Mouse (Mus musculus): ENCODE data around the gene Agbl4. TPM values are rescaled to one million over a fixed set of nuclear protein-coding genes. Genes with fewer than 3 reads are reported as not detected.
"Not testable (repeated sequence)": the region's sequence is repeated elsewhere in the genome, so short reads cannot be mapped to it uniquely, and the experiment has no call there.

The Agbl4 gene
- polyA plus RNA-seq, 1 experiment from 2014 or later: 0.47 TPM

DNA sequence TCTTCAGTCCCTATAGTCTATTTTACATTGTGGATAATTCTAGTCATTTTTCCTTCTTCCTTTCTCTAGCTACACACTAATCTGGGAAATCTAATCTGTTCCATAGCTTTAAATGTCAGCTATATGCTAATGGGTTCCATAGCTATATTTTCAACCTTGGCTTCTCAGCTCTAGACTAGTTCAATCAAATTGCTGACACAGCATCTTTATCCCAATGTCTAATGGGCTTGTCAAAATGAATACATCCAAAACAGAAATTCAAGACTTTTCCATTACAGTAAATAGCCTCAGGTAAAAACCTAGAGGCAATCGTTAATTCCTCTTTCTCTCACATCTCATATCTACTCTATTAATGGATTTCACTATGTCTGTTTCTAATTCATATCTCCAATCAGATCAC lies 750.3 kb downstream of the Agbl4 start:
- no peaks in the 10 kb centered on the region for H3K27me3 ChIP-seq (ENCODE audit: control insufficient read depth, insufficient read depth, low read length)
- no peak for ATAC-seq (ENCODE audit: insufficient number of reproducible peaks, low FRiP score, low TSS enrichment, low read depth)
- no peaks in the 10 kb centered on the region for H3K4me1 ChIP-seq (ENCODE audit: control insufficient read depth, insufficient read depth, low read length)
- no peak overlapping the region for H3K9ac ChIP-seq (ENCODE audit: low read length)
- DNase-seq (ENCODE audit: low spot score): no peak
- no peaks in the 10 kb centered on the region for H3K9me3 ChIP-seq (ENCODE audit: control insufficient read depth, low read length)
- no peak overlapping the region for H3K4me2 ChIP-seq (ENCODE audit: low read depth, severe bottlenecking)
- H3K4me3 ChIP-seq (ENCODE audit: low read depth, low read length): no peak overlapping the region
- no peaks in the 10 kb centered on the region for H3K36me3 ChIP-seq (ENCODE audit: control insufficient read depth, insufficient read depth, low read length)
- H3K27ac ChIP-seq (replicated peaks; ENCODE audit: low read depth, low read length): no peak overlapping the region
- 80% methylated on average over 1 of the region's 1 CpGs for WGBS

GRCm38 (mm10) chr4:111155859-111156258 lies 758.4 kb downstream of the Agbl4 start:
- Histone ChIP-seq H3K4me1 (ENCODE audit: control insufficient read depth, insufficient read depth, low read length) (no peaks in the 10 kb centered on the region), H3K27me3 (ENCODE audit: control insufficient read depth, insufficient read depth, low read length) (no peaks in the 10 kb centered on the region), H3K9ac (ENCODE audit: low read length) (no peak overlapping the region), H3K27ac (replicated peaks; ENCODE audit: low read depth, low read length) (no peak overlapping the region), H3K4me2 (ENCODE audit: low read depth, severe bottlenecking) (no peak overlapping the region), H3K4me3 (ENCODE audit: low read depth, low read length) (no peak overlapping the region), H3K36me3 (ENCODE audit: control insufficient read depth, insufficient read depth, low read length) (no peaks in the 10 kb centered on the region), H3K9me3 (ENCODE audit: control insufficient read depth, low read length) (no peaks in the 10 kb centered on the region)
- 67% methylated on average over 1 of the region's 1 CpGs for WGBS
- no peak for ATAC-seq (ENCODE audit: insufficient number of reproducible peaks, low FRiP score, low TSS enrichment, low read depth)
- no peak for DNase-seq (ENCODE audit: low spot score)

DNA sequence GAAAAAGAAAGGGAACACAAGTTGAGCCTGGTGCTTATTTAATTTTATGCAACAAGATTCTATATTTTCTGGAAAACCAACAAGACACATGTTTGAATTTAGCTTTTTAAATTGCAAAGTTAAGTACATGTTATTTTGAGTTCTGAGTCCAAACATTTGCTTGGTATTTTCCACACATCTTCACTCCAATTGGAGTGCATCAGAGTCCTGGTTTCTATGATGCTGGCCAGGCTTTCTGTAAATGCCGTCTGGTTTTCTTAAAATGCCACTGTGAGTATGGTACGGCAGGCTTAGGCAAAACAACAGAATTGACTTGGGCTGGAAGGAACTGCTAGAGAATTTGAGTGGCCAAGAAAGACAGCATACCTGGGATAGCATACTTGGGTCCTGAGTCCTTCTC lies 784.0 kb downstream of the Agbl4 start:
- no peak for ATAC-seq (ENCODE audit: insufficient number of reproducible peaks, low FRiP score, low TSS enrichment, low read depth)
- Histone ChIP-seq H3K27me3 (ENCODE audit: control insufficient read depth, insufficient read depth, low read length) (no peaks in the 10 kb centered on the region), H3K9me3 (ENCODE audit: control insufficient read depth, low read length) (no peaks in the 10 kb centered on the region), H3K4me3 (ENCODE audit: low read depth, low read length) (no peak overlapping the region), H3K9ac (ENCODE audit: low read length) (no peak overlapping the region), H3K4me1 (ENCODE audit: control insufficient read depth, insufficient read depth, low read length) (no peaks in the 10 kb centered on the region), H3K4me2 (ENCODE audit: low read depth, severe bottlenecking) (no peak overlapping the region), H3K27ac (replicated peaks; ENCODE audit: low read depth, low read length) (no peak overlapping the region), H3K36me3 (ENCODE audit: control insufficient read depth, insufficient read depth, low read length) (no peaks in the 10 kb centered on the region)
- 85% methylated on average over 2 of the region's 2 CpGs for WGBS
- no peak for DNase-seq (ENCODE audit: low spot score)

DNA sequence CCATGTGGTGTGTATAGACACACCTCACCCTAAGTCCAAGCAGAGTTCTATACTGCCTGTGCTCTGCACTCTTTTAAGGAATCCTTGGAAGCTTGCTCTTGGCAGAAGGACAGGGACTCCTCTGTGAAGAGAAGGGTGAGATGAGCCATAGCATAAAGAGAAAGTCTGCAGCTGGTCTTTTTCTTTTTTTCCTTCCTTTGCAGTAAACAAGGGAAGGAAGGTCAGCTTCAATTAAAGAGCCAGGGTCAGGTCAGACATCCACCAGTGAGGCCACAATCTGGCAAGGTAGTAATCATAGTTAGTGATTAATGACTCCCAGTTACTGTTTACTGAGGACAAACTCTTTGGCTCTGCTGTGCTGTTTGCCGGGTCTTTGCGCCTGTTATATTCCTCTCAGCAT lies 802.6 kb downstream of the Agbl4 start:
- Histone ChIP-seq H3K4me2 (ENCODE audit: low read depth, severe bottlenecking) (no peak overlapping the region), H3K4me3 (ENCODE audit: low read depth, low read length) (no peak overlapping the region), H3K4me1 (ENCODE audit: control insufficient read depth, insufficient read depth, low read length) (no peaks in the 10 kb centered on the region), H3K9me3 (ENCODE audit: control insufficient read depth, low read length) (no peaks in the 10 kb centered on the region), H3K9ac (ENCODE audit: low read length) (no peak overlapping the region), H3K27ac (replicated peaks; ENCODE audit: low read depth, low read length) (no peak overlapping the region), H3K36me3 (ENCODE audit: control insufficient read depth, insufficient read depth, low read length) (no peaks in the 10 kb centered on the region), H3K27me3 (ENCODE audit: control insufficient read depth, insufficient read depth, low read length) (no peaks in the 10 kb centered on the region)
- no peak for DNase-seq (ENCODE audit: low spot score)
- WGBS: 39% methylated on average over 2 of the region's 2 CpGs
- ATAC-seq (ENCODE audit: insufficient number of reproducible peaks, low FRiP score, low TSS enrichment, low read depth): no peak

- H3K27me3 ChIP-seq (ENCODE audit: control insufficient read depth, insufficient read depth, low read length): no peaks in the 10 kb centered on the region
Measured at GRCm38 (mm10) chr4:111215191-111215762, 817.8 kb downstream of the Agbl4 start.

GRCm38 (mm10) chr4:111219030-111219429 lies 821.6 kb downstream of the Agbl4 start:
- not testable (repeated sequence) for H3K4me1 ChIP-seq (ENCODE audit: control insufficient read depth, insufficient read depth, low read length); H3K4me2 ChIP-seq (ENCODE audit: low read depth, severe bottlenecking); H3K4me3 ChIP-seq (ENCODE audit: low read depth, low read length); ATAC-seq (ENCODE audit: insufficient number of reproducible peaks, low FRiP score, low TSS enrichment, low read depth); H3K9ac ChIP-seq (ENCODE audit: low read length); H3K27me3 ChIP-seq (ENCODE audit: control insufficient read depth, insufficient read depth, low read length); H3K27ac ChIP-seq (replicated peaks; ENCODE audit: low read depth, low read length); DNase-seq (ENCODE audit: low spot score); H3K9me3 ChIP-seq (ENCODE audit: control insufficient read depth, low read length); H3K36me3 ChIP-seq (ENCODE audit: control insufficient read depth, insufficient read depth, low read length)
- no CpG with 5 or more reads among the region's 1 CpGs for WGBS

More at GRCm38 (mm10) chr4:111215191-111215762, 817.8 kb downstream of the Agbl4 start:
- H3K9me3 ChIP-seq (ENCODE audit: control insufficient read depth, low read length): no peaks in the 10 kb centered on the region
- H3K9ac ChIP-seq (ENCODE audit: low read length): no peak overlapping the region
- no peak overlapping the region for H3K4me3 ChIP-seq (ENCODE audit: low read depth, low read length)
- WGBS: 69% methylated on average over 3 of the region's 3 CpGs
- H3K27ac ChIP-seq (replicated peaks; ENCODE audit: low read depth, low read length): no peak overlapping the region
- no peaks in the 10 kb centered on the region for H3K4me1 ChIP-seq (ENCODE audit: control insufficient read depth, insufficient read depth, low read length)
- DNase-seq (ENCODE audit: low spot score) (no peak), ATAC-seq (ENCODE audit: insufficient number of reproducible peaks, low FRiP score, low TSS enrichment, low read depth) (no peak)
- H3K4me2 ChIP-seq (ENCODE audit: low read depth, severe bottlenecking): no peak overlapping the region
- H3K36me3 ChIP-seq (ENCODE audit: control insufficient read depth, insufficient read depth, low read length): no peaks in the 10 kb centered on the region

DNA sequence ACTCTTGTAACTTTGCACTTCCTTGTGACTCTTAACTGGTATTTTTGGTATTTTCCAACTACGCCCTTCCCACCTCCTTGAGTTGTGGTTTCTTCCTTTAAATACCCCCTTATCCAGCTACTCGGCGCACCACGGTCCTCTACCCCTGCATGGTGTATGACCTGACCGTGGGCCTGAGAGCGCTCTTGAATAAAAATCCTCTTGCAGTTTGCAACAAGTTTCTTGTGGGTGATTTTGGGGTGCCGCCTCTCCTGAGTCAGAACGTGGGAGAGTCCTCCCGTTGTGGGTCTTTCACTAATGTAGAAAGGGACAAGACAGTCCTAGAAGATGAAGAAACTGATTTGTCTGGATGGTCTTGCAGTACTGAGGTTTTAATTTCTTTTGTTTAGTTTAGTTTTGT lies 822.1 kb downstream of the Agbl4 start:
- not testable (repeated sequence) for H3K4me1 ChIP-seq (ENCODE audit: control insufficient read depth, insufficient read depth, low read length); H3K36me3 ChIP-seq (ENCODE audit: control insufficient read depth, insufficient read depth, low read length); H3K9me3 ChIP-seq (ENCODE audit: control insufficient read depth, low read length); H3K9ac ChIP-seq (ENCODE audit: low read length); H3K4me2 ChIP-seq (ENCODE audit: low read depth, severe bottlenecking); H3K27ac ChIP-seq (replicated peaks; ENCODE audit: low read depth, low read length); DNase-seq (ENCODE audit: low spot score); ATAC-seq (ENCODE audit: insufficient number of reproducible peaks, low FRiP score, low TSS enrichment, low read depth); H3K4me3 ChIP-seq (ENCODE audit: low read depth, low read length); H3K27me3 ChIP-seq (ENCODE audit: control insufficient read depth, insufficient read depth, low read length)
- 96% methylated on average over 9 of the region's 9 CpGs for WGBS

- 84% methylated on average over 1 of the region's 1 CpGs for WGBS
- Histone ChIP-seq H3K9me3 (ENCODE audit: control insufficient read depth, low read length) (no peaks in the 10 kb centered on the region), H3K4me3 (ENCODE audit: low read depth, low read length) (no peak overlapping the region), H3K9ac (ENCODE audit: low read length) (no peak overlapping the region), H3K4me1 (ENCODE audit: control insufficient read depth, insufficient read depth, low read length) (no peaks in the 10 kb centered on the region), H3K27ac (replicated peaks; ENCODE audit: low read depth, low read length) (no peak overlapping the region), H3K4me2 (ENCODE audit: low read depth, severe bottlenecking) (no peak overlapping the region), H3K36me3 (ENCODE audit: control insufficient read depth, insufficient read depth, low read length) (no peaks in the 10 kb centered on the region), H3K27me3 (ENCODE audit: control insufficient read depth, insufficient read depth, low read length) (no peaks in the 10 kb centered on the region)
- DNase-seq (ENCODE audit: low spot score): no peak
- no peak for ATAC-seq (ENCODE audit: insufficient number of reproducible peaks, low FRiP score, low TSS enrichment, low read depth)
Measured at GRCm38 (mm10) chr4:111233849-111234248, 836.4 kb downstream of the Agbl4 start.

DNA sequence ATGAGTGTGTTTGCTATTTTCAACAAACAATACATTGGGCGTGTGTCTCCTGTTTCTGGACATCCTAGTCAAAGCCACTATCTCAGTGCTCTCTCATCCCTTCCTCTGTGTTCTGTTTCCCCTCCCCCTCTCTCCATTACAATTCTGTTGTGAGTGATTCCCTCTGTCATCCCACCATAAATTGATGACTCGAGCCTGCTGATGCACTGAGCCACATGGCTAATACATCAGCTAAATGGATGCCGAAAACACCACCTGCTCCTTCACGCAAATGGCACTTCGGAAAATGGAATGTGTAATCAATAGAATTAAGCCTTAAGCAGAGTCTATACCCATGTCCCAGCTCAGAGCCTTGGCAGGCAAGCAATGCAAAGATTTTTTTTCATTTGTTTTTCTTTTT lies 854.5 kb downstream of the Agbl4 start:
- DNase-seq (ENCODE audit: low spot score) (no peak), ATAC-seq (ENCODE audit: insufficient number of reproducible peaks, low FRiP score, low TSS enrichment, low read depth) (no peak)
- Histone ChIP-seq H3K9ac (ENCODE audit: low read length) (no peak overlapping the region), H3K4me2 (ENCODE audit: low read depth, severe bottlenecking) (no peak overlapping the region), H3K9me3 (ENCODE audit: control insufficient read depth, low read length) (no peaks in the 10 kb centered on the region), H3K36me3 (ENCODE audit: control insufficient read depth, insufficient read depth, low read length) (no peaks in the 10 kb centered on the region), H3K27ac (replicated peaks; ENCODE audit: low read depth, low read length) (no peak overlapping the region), H3K4me1 (ENCODE audit: control insufficient read depth, insufficient read depth, low read length) (no peaks in the 10 kb centered on the region), H3K4me3 (ENCODE audit: low read depth, low read length) (no peak overlapping the region), H3K27me3 (ENCODE audit: control insufficient read depth, insufficient read depth, low read length) (no peaks in the 10 kb centered on the region)
- 89% methylated on average over 5 of the region's 5 CpGs for WGBS
